Mouse (Mus musculus) embryonic facial prominence, embryonic 11.5 days (tissue): ENCODE measurements around the gene Hcar2. TPM values are rescaled to one million over a fixed set of nuclear protein-coding genes. Genes with fewer than 3 reads are reported as not detected.

Experiments used
- ATAC-seq: fragments of 200-750 bp; cut with Nextera tagmentation; replicated peaks from 2 replicates; pipeline ENCODE4 v1.8.0; 2017; ENCODE audit warnings: low read depth; ENCODE audit not compliant: insufficient number of reproducible peaks, low FRiP score, low TSS enrichment
- DNase-seq: peaks from one replicate; pipeline ENCODE4 v3.0.0-alpha.2; 2015; ENCODE audit warnings: low spot score
- H3K27ac ChIP-seq: fragments of 300-500 bp; sonication (generic); replicated peaks from 2 replicates; pipeline ENCODE4 v1.5.1; 2014; ENCODE audit warnings: mild to moderate bottlenecking, low read depth, low read length, control low read depth
- H3K27me3 ChIP-seq: fragments of 300-500 bp; sonication (generic); 2 replicates; pipeline ENCODE4 v1.6.1; 2014; ENCODE audit warnings: mild to moderate bottlenecking, low read length, moderate library complexity, mixed read lengths; ENCODE audit not compliant: control insufficient read depth, insufficient read depth
- H3K36me3 ChIP-seq: fragments of 300-500 bp; sonication (generic); replicated peaks from 2 replicates; pipeline ENCODE4 v1.6.1; 2014; ENCODE audit warnings: low read depth, mild to moderate bottlenecking, low read length, moderate library complexity, mixed read lengths; ENCODE audit not compliant: control insufficient read depth, insufficient read depth
- H3K4me1 ChIP-seq: fragments of 300-500 bp; sonication (generic); 2 replicates; pipeline ENCODE4 v1.6.1; 2014; ENCODE audit warnings: low read length, mixed read lengths; ENCODE audit not compliant: control insufficient read depth, insufficient read depth
- H3K4me2 ChIP-seq: fragments of 300-500 bp; sonication (generic); 2 replicates; pipeline ENCODE4 v1.6.1; 2014; ENCODE audit warnings: low read depth, mild to moderate bottlenecking, control low read depth, low read length, moderate library complexity
- H3K4me3 ChIP-seq: fragments of 300-500 bp; sonication (generic); 2 replicates; pipeline ENCODE4 v1.5.1; 2014; ENCODE audit warnings: low read depth, low read length, control low read depth
- H3K9ac ChIP-seq: fragments of 300-500 bp; sonication (generic); replicated peaks from 2 replicates; pipeline ENCODE4 v1.6.1; 2014; ENCODE audit warnings: mild to moderate bottlenecking, control low read depth, low read length
- H3K9me3 ChIP-seq: fragments of 300-500 bp; sonication (generic); replicated peaks from 2 replicates; pipeline ENCODE4 v1.6.1; 2016; ENCODE audit warnings: mild to moderate bottlenecking, low read length, inconsistent platforms, mixed read lengths; ENCODE audit not compliant: control insufficient read depth
- WGBS: fragments of 180-500 bp; shearing (Covaris S2); extraction: QIAGEN DNeasy Blood & Tissue Kit; methylation state at CpG from one replicate; pipeline ENCODE4 v1.1.7; 2014; 5-methylcytosine and 5-hydroxymethylcytosine counted together
- polyA plus RNA-seq: library from polyadenylated mRNA; unstranded; fragments of >200 nt; fragmentation: Nextera tagmentation; extraction: Ambion mirVana; gene quantifications from 2 replicates; pipeline ENCODE4 v1.2.1, GENCODE M21; 2014

The Hcar2 gene
- polyA plus RNA-seq, 1 experiment from 2014 or later, result not detected

GRCm38 (mm10) chr5:123896395-123896794 lies 31.1 kb upstream of the Hcar2 start:
- ATAC-seq (no peak), DNase-seq (peak; percentile 13)
- H3K27ac ChIP-seq, result no peak overlapping the region
- H3K27me3 ChIP-seq, result no peaks in the 10 kb centered on the region
- H3K4me2 ChIP-seq, result no peak overlapping the region
- WGBS, result 86% methylated on average over 11 of the region's 11 CpGs
- H3K9ac ChIP-seq, result no peak overlapping the region
- no peaks in the 10 kb centered on the region for H3K9me3 ChIP-seq
- no peaks in the 10 kb centered on the region for H3K36me3 ChIP-seq
- H3K4me1 ChIP-seq, result no peaks in the 10 kb centered on the region
- no peak overlapping the region for H3K4me3 ChIP-seq

- 85% methylated on average over 5 of the region's 5 CpGs for WGBS
These were observed 28.2 kb upstream of the Hcar2 start for GRCm38 (mm10) chr5:123893520-123893919.

GRCm38 (mm10) chr5:123891669-123892068 lies 26.4 kb upstream of the Hcar2 start:
- Histone ChIP-seq H3K9me3 (no peaks in the 10 kb centered on the region), H3K9ac (no peak overlapping the region), H3K4me3 (no peak overlapping the region), H3K36me3 (no peaks in the 10 kb centered on the region), H3K27me3 (no peaks in the 10 kb centered on the region), H3K4me2 (no peak overlapping the region), H3K4me1 (no peaks in the 10 kb centered on the region), H3K27ac (no peak overlapping the region)
- ATAC-seq (no peak), DNase-seq (peak; percentile 48)
- 48% methylated on average over 6 of the region's 6 CpGs for WGBS

More at GRCm38 (mm10) chr5:123893520-123893919, 28.2 kb upstream of the Hcar2 start:
- no peak overlapping the region for H3K9ac ChIP-seq
- H3K4me2 ChIP-seq, result no peak overlapping the region
- H3K9me3 ChIP-seq, result no peaks in the 10 kb centered on the region
- H3K4me1 ChIP-seq, result no peaks in the 10 kb centered on the region
- H3K36me3 ChIP-seq, result no peaks in the 10 kb centered on the region
- DNase-seq, result no peak
- H3K27me3 ChIP-seq, result no peaks in the 10 kb centered on the region
- no peak overlapping the region for H3K4me3 ChIP-seq
- ATAC-seq, result no peak
- no peak overlapping the region for H3K27ac ChIP-seq

- DNase-seq (no peak), ATAC-seq (no peak)
- no peaks in the 10 kb centered on the region for H3K4me1 ChIP-seq
- H3K9ac ChIP-seq, result no peak overlapping the region
- H3K27ac ChIP-seq, result no peak overlapping the region
- H3K4me3 ChIP-seq, result no peak overlapping the region
- 68% methylated on average over 5 of the region's 5 CpGs for WGBS
- H3K4me2 ChIP-seq, result no peak overlapping the region
- no peaks in the 10 kb centered on the region for H3K27me3 ChIP-seq
- no peaks in the 10 kb centered on the region for H3K9me3 ChIP-seq
- H3K36me3 ChIP-seq, result no peaks in the 10 kb centered on the region
These were observed 25.7 kb upstream of the Hcar2 start for GRCm38 (mm10) chr5:123890987-123891386.

GRCm38 (mm10) chr5:123890312-123890711 lies 25.0 kb upstream of the Hcar2 start:
- DNase-seq (no peak), ATAC-seq (no peak)
- no peaks in the 10 kb centered on the region for H3K36me3 ChIP-seq
- H3K9ac ChIP-seq, result no peak overlapping the region
- no peaks in the 10 kb centered on the region for H3K27me3 ChIP-seq
- H3K9me3 ChIP-seq, result no peaks in the 10 kb centered on the region
- H3K4me3 ChIP-seq, result no peak overlapping the region
- H3K4me1 ChIP-seq, result no peaks in the 10 kb centered on the region
- no peak overlapping the region for H3K27ac ChIP-seq
- WGBS, result 74% methylated on average over 2 of the region's 2 CpGs
- H3K4me2 ChIP-seq, result no peak overlapping the region

- Histone ChIP-seq H3K27ac (no peak overlapping the region), H3K9ac (no peak overlapping the region), H3K9me3 (no peaks in the 10 kb centered on the region), H3K4me3 (no peak overlapping the region), H3K4me2 (no peak overlapping the region), H3K36me3 (no peaks in the 10 kb centered on the region), H3K27me3 (no peaks in the 10 kb centered on the region), H3K4me1 (no peaks in the 10 kb centered on the region)
- no peak for ATAC-seq
- 71% methylated on average over 3 of the region's 3 CpGs for WGBS
- no peak for DNase-seq
These were observed 21.1 kb upstream of the Hcar2 start for GRCm38 (mm10) chr5:123886365-123886764.

- ATAC-seq, result no peak
- Histone ChIP-seq H3K27ac (no peak overlapping the region), H3K9me3 (no peaks in the 10 kb centered on the region), H3K4me1 (peaks cover 3% of the 10 kb centered on the region), H3K4me2 (no peak overlapping the region), H3K4me3 (no peak overlapping the region), H3K9ac (no peak overlapping the region), H3K36me3 (no peaks in the 10 kb centered on the region), H3K27me3 (no peaks in the 10 kb centered on the region)
- 87% methylated on average over 10 of the region's 10 CpGs for WGBS
- DNase-seq, result no peak
These were observed 19.0 kb upstream of the Hcar2 start for GRCm38 (mm10) chr5:123884332-123884731.

- Histone ChIP-seq H3K36me3 (no peaks in the 10 kb centered on the region), H3K4me1 (peaks cover 3% of the 10 kb centered on the region), H3K9me3 (no peaks in the 10 kb centered on the region), H3K9ac (no peak overlapping the region), H3K4me2 (no peak overlapping the region), H3K4me3 (no peak overlapping the region), H3K27me3 (no peaks in the 10 kb centered on the region), H3K27ac (no peak overlapping the region)
- ATAC-seq (no peak), DNase-seq (no peak)
- WGBS, result 75% methylated on average over 7 of the region's 7 CpGs
These were observed 18.6 kb upstream of the Hcar2 start for GRCm38 (mm10) chr5:123883891-123884290.
